ENCODE assay signal across 21 mouse cellular contexts in the genomic region with DNA sequence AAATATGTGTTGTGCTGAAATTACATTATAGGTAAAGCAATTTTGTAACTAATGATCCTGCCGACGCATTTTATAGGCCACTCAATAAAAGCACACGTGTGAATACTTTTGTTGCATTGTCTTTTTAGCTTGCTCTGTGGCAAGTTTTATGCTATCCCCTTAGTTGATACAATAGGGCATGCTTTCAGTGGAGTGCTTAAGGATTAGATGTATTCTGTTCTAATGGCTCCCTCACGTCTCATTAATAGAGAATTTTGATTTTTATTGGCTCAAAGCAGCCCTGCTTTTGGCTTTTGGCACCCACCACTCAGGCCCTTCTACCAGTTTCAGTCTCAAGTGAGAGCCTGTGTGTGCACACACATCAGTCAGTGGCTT. TPM values are rescaled to one million over a fixed set of nuclear protein-coding genes. Genes with fewer than 3 reads are reported as not detected.
DNase-seq lines count a peak whose midpoint lies in the region; ATAC-seq lines count a peak whose summit lies in the region.
"Had no signal": no experiment of that assay in that cellular context is flagged by ENCODE, and none has a peak within 500 bp of the region (broad histone marks: within the 10 kb centered on the region; RNA-seq: fewer than 3 reads in every experiment).

No protein-coding gene starts in this region.

- no peak for ATAC-seq in forebrain, embryonic 13.5 days
- no peak for ATAC-seq in forebrain, embryonic 14.5 days
- ATAC-seq in limb, embryonic 11.5 days (ENCODE audit: insufficient number of reproducible peaks, low FRiP score, low TSS enrichment, low read depth): no peak
- ATAC-seq in limb, embryonic 15.5 days (ENCODE audit: insufficient number of reproducible peaks, low FRiP score, low TSS enrichment, low read depth): no peak

- no peak for DNase-seq in forebrain, embryonic 14.5 days (ENCODE audit: low spot score)
- DNase-seq in embryonic facial prominence, embryonic 10.5 days (ENCODE audit: low spot score): no peak
- no peak for DNase-seq in limb, embryonic 11.5 days (ENCODE audit: low spot score)
- DNase-seq in urinary bladder, postnatal 25 days (ENCODE audit: low spot score): no peak
- no peak for DNase-seq in midbrain, embryonic 10.5 days (ENCODE audit: low spot score)
- no peak for DNase-seq in lung, postnatal 14 days
- DNase-seq: adrenal gland, adult 8-10 months; adrenal gland, postnatal 36 days; B cell, adult 2 months; cerebellum, adult 2 months; cerebellum, postnatal 10 days; heart, adult 2 months had no signal

- no peak overlapping the region for H3K4me2 ChIP-seq in forebrain, embryonic 13.5 days
- no peak overlapping the region for H3K4me2 ChIP-seq in forebrain, embryonic 14.5 days (ENCODE audit: low read length)
- no peak overlapping the region for H3K4me2 ChIP-seq in limb, embryonic 11.5 days (ENCODE audit: low read depth, severe bottlenecking)
- H3K4me2 ChIP-seq in limb, embryonic 15.5 days: no peak overlapping the region
- H3K4me2 ChIP-seq: forebrain, embryonic 12.5 days; heart, embryonic 11.5 days; heart, embryonic 15.5 days had no signal

- no peaks in the 10 kb centered on the region for H3K4me1 ChIP-seq in forebrain, embryonic 13.5 days
- H3K4me1 ChIP-seq in forebrain, embryonic 14.5 days (ENCODE audit: control insufficient read depth, insufficient read depth, low read length): no peaks in the 10 kb centered on the region
- H3K4me1 ChIP-seq in embryonic facial prominence, embryonic 10.5 days: peaks cover 14% of the 10 kb centered on the region
- peaks cover 10% of the 10 kb centered on the region for H3K4me1 ChIP-seq in limb, embryonic 11.5 days (ENCODE audit: control insufficient read depth, insufficient read depth, low read length)
- peaks cover 19% of the 10 kb centered on the region for H3K4me1 ChIP-seq in limb, embryonic 15.5 days
- no peaks in the 10 kb centered on the region for H3K4me1 ChIP-seq in midbrain, embryonic 10.5 days
- H3K4me1 ChIP-seq: forebrain, embryonic 12.5 days; heart, embryonic 15.5 days; hindbrain, embryonic 10.5 days had no signal

- no peaks in the 10 kb centered on the region for H3K36me3 ChIP-seq in forebrain, embryonic 13.5 days (ENCODE audit: poor library complexity, severe bottlenecking)
- H3K36me3 ChIP-seq in forebrain, embryonic 14.5 days (ENCODE audit: control insufficient read depth, insufficient read depth, low read length): no peaks in the 10 kb centered on the region
- no peaks in the 10 kb centered on the region for H3K36me3 ChIP-seq in embryonic facial prominence, embryonic 10.5 days (replicated peaks)
- H3K36me3 ChIP-seq in limb, embryonic 11.5 days (ENCODE audit: control insufficient read depth, insufficient read depth, low read length): no peaks in the 10 kb centered on the region
- H3K36me3 ChIP-seq in limb, embryonic 15.5 days: no peaks in the 10 kb centered on the region
- H3K36me3 ChIP-seq in midbrain, embryonic 10.5 days: no peaks in the 10 kb centered on the region
- H3K36me3 ChIP-seq: forebrain, embryonic 12.5 days; G1E; heart, embryonic 15.5 days; hindbrain, embryonic 10.5 days had no signal

- no peaks in the 10 kb centered on the region for H3K9me3 ChIP-seq in forebrain, embryonic 13.5 days (replicated peaks)
- H3K9me3 ChIP-seq in forebrain, embryonic 14.5 days (replicated peaks; ENCODE audit: control insufficient read depth, low read length): no peaks in the 10 kb centered on the region
- no peaks in the 10 kb centered on the region for H3K9me3 ChIP-seq in embryonic facial prominence, embryonic 10.5 days
- H3K9me3 ChIP-seq in limb, embryonic 11.5 days (ENCODE audit: control insufficient read depth, low read length): no peaks in the 10 kb centered on the region
- no peaks in the 10 kb centered on the region for H3K9me3 ChIP-seq in limb, embryonic 15.5 days
- no peaks in the 10 kb centered on the region for H3K9me3 ChIP-seq in midbrain, embryonic 10.5 days (replicated peaks)
- H3K9me3 ChIP-seq: forebrain, embryonic 12.5 days; G1E; heart, embryonic 15.5 days; hindbrain, embryonic 10.5 days had no signal

- no peak overlapping the region for H3K9ac ChIP-seq in forebrain, embryonic 13.5 days
- no peak overlapping the region for H3K9ac ChIP-seq in forebrain, embryonic 14.5 days (ENCODE audit: low read length)
- no peak overlapping the region for H3K9ac ChIP-seq in limb, embryonic 11.5 days (ENCODE audit: low read length)
- H3K9ac ChIP-seq in limb, embryonic 15.5 days: no peak overlapping the region
- H3K9ac ChIP-seq: forebrain, embryonic 12.5 days; heart, embryonic 15.5 days had no signal

- no peaks in the 10 kb centered on the region for H3K27me3 ChIP-seq in forebrain, embryonic 13.5 days
- no peaks in the 10 kb centered on the region for H3K27me3 ChIP-seq in forebrain, embryonic 14.5 days (replicated peaks; ENCODE audit: control insufficient read depth, insufficient read depth, low read length)
- no peaks in the 10 kb centered on the region for H3K27me3 ChIP-seq in embryonic facial prominence, embryonic 10.5 days (replicated peaks; ENCODE audit: low read depth, poor library complexity, severe bottlenecking)
- no peaks in the 10 kb centered on the region for H3K27me3 ChIP-seq in limb, embryonic 11.5 days (ENCODE audit: control insufficient read depth, insufficient read depth, low read length)
- no peaks in the 10 kb centered on the region for H3K27me3 ChIP-seq in limb, embryonic 15.5 days
- H3K27me3 ChIP-seq in midbrain, embryonic 10.5 days (ENCODE audit: low read depth, poor library complexity, severe bottlenecking): no peaks in the 10 kb centered on the region
- H3K27me3 ChIP-seq: forebrain, embryonic 12.5 days; heart, embryonic 15.5 days had no signal

- WGBS in forebrain, embryonic 13.5 days: 54% methylated on average over 4 of the region's 4 CpGs
- WGBS in forebrain, embryonic 14.5 days: 41% methylated on average over 4 of the region's 4 CpGs
- WGBS in embryonic facial prominence, embryonic 10.5 days: 82% methylated on average over 4 of the region's 4 CpGs
- 25% methylated on average over 4 of the region's 4 CpGs for WGBS in limb, embryonic 11.5 days
- WGBS in limb, embryonic 15.5 days: 22% methylated on average over 4 of the region's 4 CpGs
- WGBS in midbrain, embryonic 10.5 days: 91% methylated on average over 4 of the region's 4 CpGs

- 0 out of 2 replicates have a peak overlapping the region, but pooled peaks have one; percentile 35 for H3K27ac ChIP-seq in forebrain, embryonic 13.5 days
- no peak overlapping the region for H3K27ac ChIP-seq in forebrain, embryonic 14.5 days (ENCODE audit: low read depth, low read length)
- 0 out of 2 replicates have a peak overlapping the region, but pooled peaks have one; percentile 15 for H3K27ac ChIP-seq in embryonic facial prominence, embryonic 10.5 days (replicated peaks)
- H3K27ac ChIP-seq in limb, embryonic 11.5 days (replicated peaks; ENCODE audit: low read depth, low read length): peak overlapping the region; percentile 65
- peak overlapping the region; percentile 50 for H3K27ac ChIP-seq in limb, embryonic 15.5 days
- H3K27ac ChIP-seq in midbrain, embryonic 10.5 days (replicated peaks): no peak overlapping the region
- H3K27ac ChIP-seq: forebrain, embryonic 12.5 days; heart, adult 2 months; heart, embryonic 15.5 days; hindbrain, embryonic 10.5 days had no signal

- no peak overlapping the region for H3K4me3 ChIP-seq in forebrain, embryonic 13.5 days
- H3K4me3 ChIP-seq in forebrain, embryonic 14.5 days (ENCODE audit: low read depth, low read length): no peak overlapping the region
- H3K4me3 ChIP-seq in embryonic facial prominence, embryonic 10.5 days: no peak overlapping the region
- H3K4me3 ChIP-seq in limb, embryonic 11.5 days (ENCODE audit: low read depth, low read length): no peak overlapping the region
- H3K4me3 ChIP-seq in limb, embryonic 15.5 days: no peak overlapping the region
- H3K4me3 ChIP-seq in midbrain, embryonic 10.5 days: no peak overlapping the region
- H3K4me3 ChIP-seq: forebrain, embryonic 12.5 days; heart, adult 2 months; heart, embryonic 15.5 days; hindbrain, embryonic 10.5 days had no signal

RNA-seq across cellular contexts. Expression of a gene that starts 9.8 kb away (rescaled TPM):
- polyA plus RNA-seq in forebrain, embryonic 13.5 days (2015; fragmentation: Nextera tagmentation; extraction: Ambion mirVana): 88.0 and 95.6 TPM in 2 replicates
- 73.7 and 86.8 TPM in 2 replicates for polyA plus RNA-seq in forebrain, embryonic 14.5 days (2014; fragmentation: Nextera tagmentation; extraction: Ambion mirVana)
- 137 and 141 TPM in 2 replicates for polyA plus RNA-seq in embryonic facial prominence, embryonic 10.5 days (2016; fragmentation: Nextera tagmentation; extraction: Ambion mirVana)
- polyA plus RNA-seq in limb, embryonic 11.5 days (2014; fragmentation: Nextera tagmentation; extraction: Ambion mirVana): 108 and 123 TPM in 2 replicates
- 102 and 107 TPM in 2 replicates for polyA plus RNA-seq in limb, embryonic 15.5 days (2015; fragmentation: Nextera tagmentation; extraction: Ambion mirVana)
- 142 and 145 TPM in 2 replicates for polyA plus RNA-seq in midbrain, embryonic 10.5 days (2016; fragmentation: Nextera tagmentation; extraction: Ambion mirVana)

RNA-seq across cellular contexts. Expression of a gene that starts 14.1 kb away (rescaled TPM):
- 0.69 TPM in 1 of 2 replicates, not detected in the other for polyA plus RNA-seq in forebrain, embryonic 13.5 days (2015; fragmentation: Nextera tagmentation; extraction: Ambion mirVana)
- polyA plus RNA-seq in forebrain, embryonic 14.5 days (2014; fragmentation: Nextera tagmentation; extraction: Ambion mirVana): 0.40 TPM in 1 of 2 replicates, not detected in the other
- polyA plus RNA-seq in embryonic facial prominence, embryonic 10.5 days (2016; fragmentation: Nextera tagmentation; extraction: Ambion mirVana): not detected in 2 replicates
- 0.31 TPM in 1 of 2 replicates, not detected in the other for polyA plus RNA-seq in limb, embryonic 11.5 days (2014; fragmentation: Nextera tagmentation; extraction: Ambion mirVana)
- polyA plus RNA-seq in limb, embryonic 15.5 days (2015; fragmentation: Nextera tagmentation; extraction: Ambion mirVana): 0.28 TPM in 1 of 2 replicates, not detected in the other
- polyA plus RNA-seq in midbrain, embryonic 10.5 days (2016; fragmentation: Nextera tagmentation; extraction: Ambion mirVana): 0.10 and 0.24 TPM in 2 replicates
- polyA plus RNA-seq: CD4-positive, CD25-positive, alpha-beta regulatory T cell, adult 4 months; G1E; heart, adult 2 months; heart, embryonic 11.5 days had no signal

RNA-seq across cellular contexts. Expression of a gene that starts 32.8 kb away (rescaled TPM):
- 555 and 572 TPM in 2 replicates for polyA plus RNA-seq in forebrain, embryonic 13.5 days (2015; fragmentation: Nextera tagmentation; extraction: Ambion mirVana)
- 606 and 697 TPM in 2 replicates for polyA plus RNA-seq in forebrain, embryonic 14.5 days (2014; fragmentation: Nextera tagmentation; extraction: Ambion mirVana)
- polyA plus RNA-seq in embryonic facial prominence, embryonic 10.5 days (2016; fragmentation: Nextera tagmentation; extraction: Ambion mirVana): 515 and 522 TPM in 2 replicates
- polyA plus RNA-seq in limb, embryonic 11.5 days (2014; fragmentation: Nextera tagmentation; extraction: Ambion mirVana): 490 and 518 TPM in 2 replicates
- polyA plus RNA-seq in limb, embryonic 15.5 days (2015; fragmentation: Nextera tagmentation; extraction: Ambion mirVana): 500 and 517 TPM in 2 replicates
- polyA plus RNA-seq in midbrain, embryonic 10.5 days (2016; fragmentation: Nextera tagmentation; extraction: Ambion mirVana): 531 and 539 TPM in 2 replicates

RNA-seq across cellular contexts. Expression of a gene that starts 37.6 kb away (rescaled TPM):
- polyA plus RNA-seq in forebrain, embryonic 13.5 days (2015; fragmentation: Nextera tagmentation; extraction: Ambion mirVana): 0.71 and 1.1 TPM in 2 replicates
- polyA plus RNA-seq in forebrain, embryonic 14.5 days (2014; fragmentation: Nextera tagmentation; extraction: Ambion mirVana): 0.99 and 1.5 TPM in 2 replicates
- 0.24 and 0.31 TPM in 2 replicates for polyA plus RNA-seq in embryonic facial prominence, embryonic 10.5 days (2016; fragmentation: Nextera tagmentation; extraction: Ambion mirVana)
- 0.17 and 0.32 TPM in 2 replicates for polyA plus RNA-seq in limb, embryonic 11.5 days (2014; fragmentation: Nextera tagmentation; extraction: Ambion mirVana)
- 0.68 and 0.98 TPM in 2 replicates for polyA plus RNA-seq in limb, embryonic 15.5 days (2015; fragmentation: Nextera tagmentation; extraction: Ambion mirVana)
- 0.26 and 0.43 TPM in 2 replicates for polyA plus RNA-seq in midbrain, embryonic 10.5 days (2016; fragmentation: Nextera tagmentation; extraction: Ambion mirVana)

RNA-seq across cellular contexts. Expression of a gene that starts 41.1 kb away (rescaled TPM):
- 0.34 and 0.45 TPM in 2 replicates for polyA plus RNA-seq in forebrain, embryonic 13.5 days (2015; fragmentation: Nextera tagmentation; extraction: Ambion mirVana)
- polyA plus RNA-seq in forebrain, embryonic 14.5 days (2014; fragmentation: Nextera tagmentation; extraction: Ambion mirVana): 0.26 TPM in 1 of 2 replicates, not detected in the other
- polyA plus RNA-seq in embryonic facial prominence, embryonic 10.5 days (2016; fragmentation: Nextera tagmentation; extraction: Ambion mirVana): 0.57 and 0.65 TPM in 2 replicates
- 0.36 and 1.4 TPM in 2 replicates for polyA plus RNA-seq in limb, embryonic 11.5 days (2014; fragmentation: Nextera tagmentation; extraction: Ambion mirVana)
- 1.2 TPM in 2 replicates for polyA plus RNA-seq in limb, embryonic 15.5 days (2015; fragmentation: Nextera tagmentation; extraction: Ambion mirVana)
- polyA plus RNA-seq in midbrain, embryonic 10.5 days (2016; fragmentation: Nextera tagmentation; extraction: Ambion mirVana): 0.33 and 0.50 TPM in 2 replicates
- polyA plus RNA-seq: CD4-positive, CD25-positive, alpha-beta regulatory T cell, adult 4 months; embryonic facial prominence, embryonic 11.5 days; G1E had no signal

Comparison
In these comparisons a context has a peak if more than half of its experiments do, and no peak if none do; other contexts are left out.
1. H3K27ac ChIP-seq: peak in forebrain, embryonic 13.5 days (single experiment), embryonic facial prominence, embryonic 10.5 days (single experiment), limb, embryonic 11.5 days (single experiment) and limb, embryonic 15.5 days (single experiment); none in forebrain, embryonic 14.5 days (single experiment) and midbrain, embryonic 10.5 days (single experiment).